Mouse (Mus musculus) heart, adult 2 months (tissue): ENCODE data around the gene Slc38a4.

ENCODE experiments used
- CTCF ChIP-seq: fragments of 200-600 bp; IDR thresholded peaks from 2 replicates; pipeline ENCODE4 v1.8.1; 2022; ENCODE audit warnings: antibody characterized with exemption, mild to moderate bottlenecking, moderate library complexity
- POLR2A ChIP-seq: fragments of 200-500 bp; IDR thresholded peaks from 2 replicates; pipeline ENCODE4 v1.6.1; 2011; ENCODE audit warnings: mild to moderate bottlenecking, low read depth, low read length, control low read depth; ENCODE audit not compliant: insufficient read depth

- TF ChIP-seq POLR2A, result no peak
- TF ChIP-seq CTCF, result no peak
Observed at GRCm38 (mm10) chr15:97097548-97097947, 41.8 kb upstream of the Slc38a4 start.
